Mouse (Mus musculus): ENCODE data around the gene Bola2. TPM values are rescaled to one million over a fixed set of nuclear protein-coding genes. Genes with fewer than 3 reads are reported as not detected.
"Not testable (repeated sequence)": the region's sequence is repeated elsewhere in the genome, so short reads cannot be mapped to it uniquely, and the experiment has no call there.

Gene Bola2
- polyA plus RNA-seq, 1 experiment from 2014 or later: 140 TPM

GRCm38 (mm10) chr7:126678545-126679341 is 16.5 kb upstream of the Bola2 start:
- Histone ChIP-seq H3K9ac (replicated peaks; ENCODE audit: low read depth, low read length) (no peak overlapping the region), H3K4me3 (ENCODE audit: low read depth, low read length) (no peak overlapping the region), H3K36me3 (ENCODE audit: control insufficient read depth, insufficient read depth, low read length) (peaks cover 4% of the 10 kb centered on the region; the same call in 1 of the 2 replicates), H3K9me3 (ENCODE audit: control insufficient read depth, low read length) (no peaks in the 10 kb centered on the region), H3K27me3 (ENCODE audit: control insufficient read depth, insufficient read depth, low read length) (no peaks in the 10 kb centered on the region), H3K27ac (ENCODE audit: low read depth, low read length) (no peak overlapping the region), H3K4me1 (ENCODE audit: control insufficient read depth, insufficient read depth, low read length) (no peaks in the 10 kb centered on the region), H3K4me2 (ENCODE audit: low read depth, low read length) (no peak overlapping the region)
- WGBS: 85% methylated on average over 8 of the region's 8 CpGs
- no peak for ATAC-seq (ENCODE audit: low read depth)

GRCm38 (mm10) chr7:126679683-126680082 is 15.5 kb upstream of the Bola2 start:
- no peaks in the 10 kb centered on the region for H3K27me3 ChIP-seq (ENCODE audit: control insufficient read depth, insufficient read depth, low read length)
- H3K9ac ChIP-seq (replicated peaks; ENCODE audit: low read depth, low read length): no peak overlapping the region
- H3K27ac ChIP-seq (ENCODE audit: low read depth, low read length): no peak overlapping the region
- H3K4me3 ChIP-seq (ENCODE audit: low read depth, low read length): no peak overlapping the region
- no peaks in the 10 kb centered on the region for H3K4me1 ChIP-seq (ENCODE audit: control insufficient read depth, insufficient read depth, low read length)
- H3K9me3 ChIP-seq (ENCODE audit: control insufficient read depth, low read length): no peaks in the 10 kb centered on the region
- no peak for ATAC-seq (ENCODE audit: low read depth)
- no peak overlapping the region for H3K4me2 ChIP-seq (ENCODE audit: low read depth, low read length)
- 97% methylated on average over 5 of the region's 5 CpGs for WGBS
- H3K36me3 ChIP-seq (ENCODE audit: control insufficient read depth, insufficient read depth, low read length): peaks cover 4% of the 10 kb centered on the region; the same call in 1 of the 2 replicates

GRCm38 (mm10) chr7:126681221-126681620 is 14.0 kb upstream of the Bola2 start:
- Histone ChIP-seq H3K9ac (replicated peaks; ENCODE audit: low read depth, low read length) (no peak overlapping the region), H3K9me3 (ENCODE audit: control insufficient read depth, low read length) (no peaks in the 10 kb centered on the region), H3K4me2 (ENCODE audit: low read depth, low read length) (no peak overlapping the region), H3K4me1 (ENCODE audit: control insufficient read depth, insufficient read depth, low read length) (no peaks in the 10 kb centered on the region), H3K36me3 (ENCODE audit: control insufficient read depth, insufficient read depth, low read length) (peaks cover 4% of the 10 kb centered on the region; the same call in 1 of the 2 replicates), H3K4me3 (ENCODE audit: low read depth, low read length) (no peak overlapping the region), H3K27me3 (ENCODE audit: control insufficient read depth, insufficient read depth, low read length) (no peaks in the 10 kb centered on the region), H3K27ac (ENCODE audit: low read depth, low read length) (no peak overlapping the region)
- 97% methylated on average over 5 of the region's 5 CpGs for WGBS
- no peak for ATAC-seq (ENCODE audit: low read depth)

DNA sequence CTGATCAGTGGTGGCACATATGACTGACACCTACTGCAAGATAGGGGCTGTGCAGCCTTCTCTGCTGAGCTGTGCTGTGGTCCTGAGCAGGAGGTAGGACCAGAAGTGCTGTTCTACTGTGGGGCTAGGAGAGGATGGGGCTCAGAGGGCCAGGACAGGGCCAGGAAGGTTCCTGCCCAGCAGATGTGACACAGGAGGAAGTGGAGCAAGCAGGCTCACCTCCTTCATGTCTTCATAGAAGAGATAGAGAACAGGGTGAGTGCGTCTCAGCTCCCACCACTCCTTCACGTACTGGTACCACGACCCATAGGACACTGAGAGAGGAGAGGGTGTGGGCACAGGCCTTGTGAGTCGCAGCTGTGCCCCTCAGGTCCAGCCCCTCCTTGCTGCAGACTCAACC is 7.0 kb upstream of the Bola2 start:
- not testable (repeated sequence) for ATAC-seq (ENCODE audit: low read depth); H3K4me1 ChIP-seq (ENCODE audit: control insufficient read depth, insufficient read depth, low read length); H3K9me3 ChIP-seq (ENCODE audit: control insufficient read depth, low read length); H3K27me3 ChIP-seq (ENCODE audit: control insufficient read depth, insufficient read depth, low read length); H3K4me3 ChIP-seq (ENCODE audit: low read depth, low read length); H3K4me2 ChIP-seq (ENCODE audit: low read depth, low read length); H3K27ac ChIP-seq (ENCODE audit: low read depth, low read length); H3K9ac ChIP-seq (replicated peaks; ENCODE audit: low read depth, low read length); H3K36me3 ChIP-seq (ENCODE audit: control insufficient read depth, insufficient read depth, low read length)
- 71% methylated on average over 4 of the region's 4 CpGs for WGBS

DNA sequence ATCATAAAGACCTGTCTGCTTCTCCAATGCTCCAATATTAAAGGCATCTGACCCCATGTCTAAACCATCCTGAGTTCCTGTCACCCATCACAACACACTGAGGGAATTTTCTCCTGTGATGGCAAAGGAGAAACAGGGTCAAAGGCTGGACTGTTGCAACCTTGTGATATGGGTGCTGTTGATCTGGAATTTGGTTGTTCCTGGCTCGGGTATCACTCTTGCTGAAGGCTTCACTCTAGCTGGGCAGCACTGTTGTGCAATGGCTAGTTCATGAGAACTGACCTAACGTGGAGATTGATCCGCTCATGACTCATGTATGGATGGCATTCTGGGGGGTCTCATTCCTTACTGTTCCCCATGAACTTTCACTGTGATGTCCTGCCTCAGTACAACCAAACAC is 6.2 kb upstream of the Bola2 start:
- Histone ChIP-seq H3K27ac (ENCODE audit: low read depth, low read length) (no peak overlapping the region), H3K9ac (replicated peaks; ENCODE audit: low read depth, low read length) (no peak overlapping the region), H3K4me1 (ENCODE audit: control insufficient read depth, insufficient read depth, low read length) (peaks cover 4% of the 10 kb centered on the region; the same call in 1 of the 2 replicates), H3K27me3 (ENCODE audit: control insufficient read depth, insufficient read depth, low read length) (no peaks in the 10 kb centered on the region), H3K9me3 (ENCODE audit: control insufficient read depth, low read length) (no peaks in the 10 kb centered on the region), H3K36me3 (ENCODE audit: control insufficient read depth, insufficient read depth, low read length) (no peaks in the 10 kb centered on the region), H3K4me3 (ENCODE audit: low read depth, low read length) (no peak overlapping the region), H3K4me2 (ENCODE audit: low read depth, low read length) (no peak overlapping the region)
- no peak for ATAC-seq (ENCODE audit: low read depth)
- WGBS: 92% methylated on average over 3 of the region's 3 CpGs

DNA sequence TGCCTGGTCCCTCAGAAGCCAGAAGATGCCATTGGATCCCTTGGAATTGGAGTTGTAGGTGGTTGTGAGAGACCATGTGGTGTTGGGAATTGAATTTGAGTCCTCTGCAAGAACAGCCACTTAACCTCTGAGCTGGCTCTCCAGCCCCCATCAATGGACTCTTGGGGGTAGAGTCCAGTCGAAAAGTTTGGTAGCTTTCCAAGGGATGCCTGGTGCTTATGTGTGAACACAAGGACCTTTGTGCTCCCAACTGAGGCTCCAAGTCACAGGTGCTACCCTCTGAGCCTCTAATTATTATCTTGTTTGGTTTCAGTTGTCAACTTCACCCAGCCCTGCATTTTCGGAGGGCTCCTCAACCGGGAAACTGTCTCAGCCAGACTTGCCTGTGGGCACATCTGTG is 4.5 kb upstream of the Bola2 start:
- 84% methylated on average over 3 of the region's 3 CpGs for WGBS
- no peaks in the 10 kb centered on the region for H3K36me3 ChIP-seq (ENCODE audit: control insufficient read depth, insufficient read depth, low read length)

GRCm38 (mm10) chr7:126691676-126692075 is 3.5 kb upstream of the Bola2 start:
- peaks cover 6% of the 10 kb centered on the region for H3K4me1 ChIP-seq (ENCODE audit: control insufficient read depth, insufficient read depth, low read length)
- H3K4me3 ChIP-seq (ENCODE audit: low read depth, low read length): no peak overlapping the region

More for the DNA sequence above, 4.5 kb upstream of the Bola2 start:
- H3K27me3 ChIP-seq (ENCODE audit: control insufficient read depth, insufficient read depth, low read length): no peaks in the 10 kb centered on the region
- no peak overlapping the region for H3K4me2 ChIP-seq (ENCODE audit: low read depth, low read length)
- H3K9ac ChIP-seq (replicated peaks; ENCODE audit: low read depth, low read length): no peak overlapping the region
- H3K4me3 ChIP-seq (ENCODE audit: low read depth, low read length): no peak overlapping the region
- peaks cover 4% of the 10 kb centered on the region; the same call in 1 of the 2 replicates for H3K4me1 ChIP-seq (ENCODE audit: control insufficient read depth, insufficient read depth, low read length)
- H3K27ac ChIP-seq (ENCODE audit: low read depth, low read length): no peak overlapping the region
- H3K9me3 ChIP-seq (ENCODE audit: control insufficient read depth, low read length): no peaks in the 10 kb centered on the region
- no peak for ATAC-seq (ENCODE audit: low read depth)

GRCm38 (mm10) chr7:126692426-126692825 is 2.8 kb upstream of the Bola2 start:
- no peak overlapping the region for H3K27ac ChIP-seq (ENCODE audit: low read depth, low read length)
- no peaks in the 10 kb centered on the region for H3K36me3 ChIP-seq (ENCODE audit: control insufficient read depth, insufficient read depth, low read length)
- peaks cover 14% of the 10 kb centered on the region for H3K4me1 ChIP-seq (ENCODE audit: control insufficient read depth, insufficient read depth, low read length)
- H3K9me3 ChIP-seq (ENCODE audit: control insufficient read depth, low read length): no peaks in the 10 kb centered on the region
- ATAC-seq (ENCODE audit: low read depth): no peak
- no peaks in the 10 kb centered on the region for H3K27me3 ChIP-seq (ENCODE audit: control insufficient read depth, insufficient read depth, low read length)
- H3K9ac ChIP-seq (replicated peaks; ENCODE audit: low read depth, low read length): no peak overlapping the region
- no peak overlapping the region for H3K4me3 ChIP-seq (ENCODE audit: low read depth, low read length)
- no peak overlapping the region for H3K4me2 ChIP-seq (ENCODE audit: low read depth, low read length)
- 97% methylated on average over 26 of the region's 26 CpGs for WGBS

More at GRCm38 (mm10) chr7:126691676-126692075, 3.5 kb upstream of the Bola2 start:
- no peaks in the 10 kb centered on the region for H3K36me3 ChIP-seq (ENCODE audit: control insufficient read depth, insufficient read depth, low read length)
- no peak overlapping the region for H3K4me2 ChIP-seq (ENCODE audit: low read depth, low read length)
- H3K9ac ChIP-seq (replicated peaks; ENCODE audit: low read depth, low read length): no peak overlapping the region
- WGBS: 68% methylated on average over 3 of the region's 5 CpGs
- no peak overlapping the region for H3K27ac ChIP-seq (ENCODE audit: low read depth, low read length)
- ATAC-seq (ENCODE audit: low read depth): no peak
- no peaks in the 10 kb centered on the region for H3K27me3 ChIP-seq (ENCODE audit: control insufficient read depth, insufficient read depth, low read length)
- no peaks in the 10 kb centered on the region for H3K9me3 ChIP-seq (ENCODE audit: control insufficient read depth, low read length)

GRCm38 (mm10) chr7:126693256-126693655 is 1.9 kb upstream of the Bola2 start:
- Histone ChIP-seq H3K4me3 (ENCODE audit: low read depth, low read length) (no peak overlapping the region), H3K36me3 (ENCODE audit: control insufficient read depth, insufficient read depth, low read length) (no peaks in the 10 kb centered on the region), H3K27ac (ENCODE audit: low read depth, low read length) (no peak overlapping the region), H3K27me3 (ENCODE audit: control insufficient read depth, insufficient read depth, low read length) (no peaks in the 10 kb centered on the region), H3K4me2 (ENCODE audit: low read depth, low read length) (no peak overlapping the region), H3K9ac (replicated peaks; ENCODE audit: low read depth, low read length) (no peak overlapping the region), H3K4me1 (ENCODE audit: control insufficient read depth, insufficient read depth, low read length) (peaks cover 14% of the 10 kb centered on the region), H3K9me3 (ENCODE audit: control insufficient read depth, low read length) (no peaks in the 10 kb centered on the region)
- no peak for ATAC-seq (ENCODE audit: low read depth)
- 38% methylated on average over 3 of the region's 3 CpGs for WGBS

All from neural tube, embryonic 14.5 days (tissue).